Mouse (Mus musculus): Measurements from ENCODE around the gene Hs6st1.

Hs6st1 gene

DNA sequence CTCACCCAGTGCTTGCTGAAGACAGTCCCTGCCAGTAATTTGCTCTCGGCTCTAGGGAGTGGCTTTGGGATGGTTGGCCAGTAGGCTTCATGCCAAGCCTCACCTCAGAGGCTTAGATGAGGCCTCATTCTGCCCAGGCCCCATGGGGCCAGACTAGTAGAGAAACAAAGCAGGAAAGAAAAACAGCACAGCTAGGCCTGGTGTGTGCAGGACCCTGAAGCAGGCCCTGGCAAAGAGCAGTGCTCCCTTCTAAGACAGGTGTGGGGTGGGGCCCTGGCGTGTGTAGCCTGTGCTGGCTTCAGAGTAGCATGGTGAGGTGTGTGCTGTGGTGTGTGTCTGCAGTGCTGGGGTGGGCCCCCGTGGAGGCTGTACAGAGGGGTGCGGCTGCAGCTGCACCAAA is 20.2 kb downstream of the Hs6st1 start:
- peak; percentile 49 for DNase-seq

DNA sequence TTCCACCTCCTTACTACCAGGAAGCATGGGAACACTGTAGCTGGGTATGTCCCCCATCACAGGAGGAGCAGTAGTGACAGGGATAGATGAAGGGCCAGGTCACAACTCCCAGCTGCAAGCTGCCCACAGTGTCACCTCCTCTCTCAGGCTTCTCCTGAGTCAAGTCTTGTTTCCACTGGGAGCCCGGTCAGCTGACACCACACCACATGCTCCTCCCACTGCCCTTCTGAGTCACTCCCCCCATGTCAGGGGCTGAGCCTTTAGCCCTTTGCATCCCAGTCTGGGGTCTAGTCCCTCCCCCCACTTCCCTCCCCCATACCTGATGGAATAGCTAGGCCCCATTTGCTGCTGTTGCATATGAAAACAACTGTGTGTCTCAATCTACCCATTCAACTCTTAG is 21.3 kb downstream of the Hs6st1 start:
- DNase-seq: peak; percentile 74

DNA sequence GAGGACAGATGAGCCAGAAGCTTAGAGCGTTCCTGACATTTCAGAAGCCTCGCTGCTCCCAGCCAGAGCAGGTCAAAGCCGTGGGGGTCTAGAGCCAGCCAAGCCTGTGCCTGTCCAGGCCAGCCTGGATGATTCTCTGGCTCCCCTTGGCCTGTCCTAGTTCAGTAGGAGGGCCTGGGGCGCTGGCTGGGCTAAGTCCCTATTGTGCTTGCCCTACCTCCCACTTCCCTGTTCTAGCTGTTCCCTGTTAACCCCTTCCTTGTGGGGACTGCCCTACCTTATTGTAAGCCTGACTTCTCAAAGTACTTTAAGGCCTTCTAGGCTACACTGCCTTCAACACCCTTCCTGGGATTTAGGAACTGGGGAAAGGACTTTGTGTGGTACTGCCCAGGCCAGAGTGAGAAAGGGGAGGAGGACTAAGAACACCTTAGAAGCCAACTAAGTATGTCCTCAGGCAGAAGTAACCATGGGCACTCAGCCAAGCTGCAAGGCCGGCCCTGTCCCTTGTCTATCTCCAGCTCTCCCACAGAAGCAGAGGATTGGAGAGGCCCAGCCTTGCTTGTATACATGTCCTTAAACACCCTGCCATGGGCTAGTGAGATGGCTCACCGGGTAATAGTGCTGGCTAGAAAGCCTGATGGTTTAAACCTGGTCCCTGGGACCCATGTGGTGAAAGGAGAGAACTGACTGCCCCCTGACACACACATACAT is 22.0 kb downstream of the Hs6st1 start:
- DNase-seq: peak; percentile 61

DNA sequence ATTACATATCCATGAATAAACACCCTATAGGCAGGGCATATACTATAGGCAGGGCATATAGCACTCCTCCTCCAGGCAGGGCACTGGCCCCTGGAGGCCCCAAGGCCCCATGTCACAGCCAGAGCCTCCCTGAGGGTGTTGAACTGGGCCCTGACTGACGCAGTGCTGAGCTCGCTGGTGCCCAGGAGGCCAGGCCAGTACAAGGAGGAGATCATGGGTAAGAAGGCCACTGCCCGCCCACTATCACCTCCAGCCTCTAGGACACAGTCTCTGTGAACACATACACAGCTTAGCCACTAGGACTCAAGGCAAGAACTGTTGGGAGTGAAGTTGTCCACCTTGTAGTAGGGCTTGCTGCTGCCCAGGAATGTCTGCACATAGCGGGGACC is 22.5 kb downstream of the Hs6st1 start:
- peak; percentile 82 for DNase-seq

DNA sequence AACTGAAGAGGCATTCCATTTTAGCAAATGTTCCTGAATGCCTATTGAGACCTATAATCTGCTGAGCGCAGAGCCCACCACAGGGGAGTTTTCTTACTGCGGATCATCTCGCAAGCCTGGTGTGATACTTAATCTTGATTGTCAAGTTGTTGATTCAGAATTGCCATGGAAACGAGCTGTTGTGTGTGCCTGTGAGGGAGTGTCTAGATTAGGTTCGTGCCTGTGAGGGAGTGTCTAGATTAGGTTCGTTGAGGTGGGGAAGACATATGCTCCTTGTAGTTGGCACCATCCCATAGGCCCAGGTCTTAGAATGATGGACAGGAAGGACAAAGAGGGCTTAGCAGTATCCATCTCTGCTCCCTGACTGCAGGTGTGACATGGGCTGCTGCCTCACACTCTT is 23.0 kb downstream of the Hs6st1 start:
- peak; percentile 82 for DNase-seq

DNA sequence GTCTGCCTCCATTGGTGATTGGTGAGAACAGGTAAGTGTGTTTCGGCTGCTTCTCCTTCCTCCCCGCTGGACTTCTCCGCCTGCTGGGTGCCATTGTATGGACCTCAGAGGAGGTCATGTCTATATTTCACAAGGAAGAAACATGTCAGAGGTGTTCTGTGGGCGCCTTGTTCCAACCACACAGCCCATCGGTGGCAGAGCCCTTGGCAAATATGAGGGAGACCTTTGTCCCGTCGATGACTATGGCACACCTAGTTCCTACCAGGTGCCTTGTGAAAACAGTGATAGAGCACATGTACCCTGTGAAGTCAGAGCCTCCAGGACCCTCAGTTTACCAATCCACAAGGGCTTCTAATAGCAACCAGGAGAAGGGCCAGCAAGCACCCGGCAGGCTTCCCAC is 25.5 kb downstream of the Hs6st1 start:
- DNase-seq: no peak

DNA sequence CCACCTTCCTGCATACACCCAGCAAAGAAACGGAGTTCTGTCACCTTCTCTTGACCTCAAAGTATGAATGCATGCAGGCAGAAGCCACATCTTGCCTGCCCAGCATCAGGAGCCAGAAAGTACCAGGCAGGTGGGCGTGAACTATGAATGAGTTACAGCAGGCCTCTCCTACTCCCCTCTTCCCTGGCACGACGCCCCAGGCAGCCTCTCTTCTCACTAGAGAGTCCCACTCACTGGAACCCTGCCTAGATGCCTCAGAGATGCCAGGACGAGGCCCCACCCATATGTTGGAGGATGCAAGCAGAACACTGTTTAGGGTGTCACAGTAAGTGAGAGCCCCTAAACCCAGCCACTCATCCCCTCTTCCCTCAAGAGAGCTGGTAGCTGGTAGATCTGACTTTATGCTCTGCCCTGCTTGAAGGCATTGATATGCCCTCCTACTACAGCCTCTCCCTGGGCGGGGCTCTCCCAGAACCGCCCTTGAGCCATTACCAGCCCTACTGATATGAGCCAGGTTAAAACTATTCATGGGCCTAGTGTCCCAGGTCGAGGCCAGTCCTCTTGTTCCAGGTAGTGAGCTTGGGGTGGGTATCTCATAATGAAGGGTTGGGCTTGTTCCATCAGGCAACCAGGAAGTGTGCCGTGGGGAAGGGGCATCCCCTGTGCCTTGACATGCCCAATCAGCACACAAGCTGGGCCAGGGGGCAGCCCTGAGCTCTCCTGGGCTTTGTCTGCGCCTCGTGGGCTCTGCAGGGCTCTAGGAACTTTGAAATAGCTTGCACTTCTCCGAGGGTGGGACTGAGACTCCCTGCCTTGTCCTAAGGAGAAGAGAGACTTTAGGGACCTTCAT is 27.4 kb downstream of the Hs6st1 start:
- peak; percentile 90 for DNase-seq

DNA sequence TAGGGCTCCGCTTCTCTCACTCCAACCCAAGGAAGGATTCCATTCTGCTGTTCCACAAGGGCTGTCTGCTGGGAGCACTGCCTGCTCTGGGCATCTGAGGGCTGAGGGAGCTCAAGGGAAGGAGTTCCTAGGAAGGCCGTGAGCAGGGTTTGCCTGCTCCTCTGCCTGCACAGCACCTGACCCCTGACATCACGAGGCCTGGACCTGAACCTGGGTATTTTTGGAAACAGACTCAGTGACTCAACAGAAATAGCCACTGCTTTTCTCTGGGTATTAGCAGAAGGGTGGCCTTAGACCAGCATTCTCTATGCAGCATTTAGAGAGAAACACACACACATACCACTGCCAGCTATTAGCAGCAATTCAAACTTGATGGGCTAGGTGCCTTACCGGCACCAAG is 30.2 kb downstream of the Hs6st1 start:
- no peak for DNase-seq

DNA sequence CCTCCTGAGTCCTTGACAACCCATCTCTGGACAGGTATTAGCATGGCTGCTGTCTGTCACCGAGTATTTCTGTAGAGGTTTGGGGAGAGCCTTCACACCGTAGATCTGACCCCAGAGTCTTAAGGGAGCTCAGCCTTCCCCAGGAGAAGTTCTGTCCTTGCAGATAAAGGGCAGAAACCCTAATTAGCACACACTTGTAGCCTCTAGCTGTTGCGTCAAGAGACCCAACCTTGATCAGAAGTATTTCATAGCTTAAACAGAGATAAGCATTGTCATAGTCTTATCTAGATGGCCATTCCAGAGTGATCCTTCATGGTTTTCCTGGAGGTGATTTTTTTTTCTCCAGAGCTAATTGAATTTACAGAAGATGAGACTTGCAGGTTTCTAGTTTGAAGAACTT is 32.2 kb downstream of the Hs6st1 start:
- DNase-seq: no peak

DNA sequence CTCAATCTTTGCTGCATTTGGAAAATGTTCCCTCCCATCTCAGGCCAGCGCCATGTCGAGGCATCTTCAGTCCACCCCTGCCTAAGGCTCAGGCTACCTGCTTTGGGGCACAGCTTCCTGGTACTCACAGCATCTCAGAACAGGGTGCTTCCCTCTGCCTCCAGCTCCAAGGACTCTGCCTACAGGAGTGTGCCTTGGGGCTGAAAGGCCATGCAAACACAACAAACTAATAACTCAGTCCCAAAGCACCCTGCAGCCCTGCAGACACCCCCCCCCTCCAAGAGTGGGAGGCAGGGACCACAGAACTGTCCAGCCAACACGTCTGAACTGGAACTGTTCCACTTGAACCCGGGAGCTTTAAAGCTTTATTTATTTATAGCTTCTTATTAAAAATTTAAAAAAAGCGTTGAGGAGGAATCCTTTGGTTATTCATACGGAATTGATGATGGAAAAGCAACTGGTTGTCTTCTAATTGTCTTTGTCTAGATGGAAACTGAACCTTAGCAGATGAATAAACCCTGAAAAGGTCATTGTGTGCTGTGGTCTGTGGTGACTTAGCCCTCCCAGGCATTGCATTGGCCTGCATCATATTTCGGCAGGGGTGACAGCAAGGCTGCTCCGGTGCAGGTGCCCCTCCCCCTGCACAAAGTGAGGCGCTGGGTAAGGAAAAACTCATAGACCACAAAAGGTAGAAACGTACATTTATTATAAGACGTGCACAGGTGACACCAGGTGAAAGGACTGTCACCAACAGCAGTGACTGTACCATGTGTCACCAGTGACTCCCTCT is 37.9 kb downstream of the Hs6st1 start:
- DNase-seq: no peak

DNA sequence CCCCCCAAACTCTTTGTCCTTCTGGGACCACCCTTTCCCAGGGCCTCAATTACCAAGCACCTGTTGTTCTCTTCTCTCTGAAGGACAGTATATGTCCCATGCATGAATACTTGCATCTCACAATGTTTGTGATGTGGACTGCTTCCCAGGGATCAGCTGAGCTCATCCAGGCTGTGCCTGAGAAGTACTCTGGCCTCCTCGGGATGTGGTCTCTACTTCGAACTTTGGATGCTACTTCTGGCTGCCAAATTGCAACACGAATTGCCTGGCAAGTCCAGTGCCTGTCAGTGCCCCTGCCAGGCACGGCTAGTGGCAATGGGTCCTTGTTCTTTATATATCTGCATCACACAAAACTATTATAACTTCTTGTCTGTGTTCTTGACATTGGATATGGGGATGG is 41.8 kb downstream of the Hs6st1 start:
- DNase-seq: no peak

DNA sequence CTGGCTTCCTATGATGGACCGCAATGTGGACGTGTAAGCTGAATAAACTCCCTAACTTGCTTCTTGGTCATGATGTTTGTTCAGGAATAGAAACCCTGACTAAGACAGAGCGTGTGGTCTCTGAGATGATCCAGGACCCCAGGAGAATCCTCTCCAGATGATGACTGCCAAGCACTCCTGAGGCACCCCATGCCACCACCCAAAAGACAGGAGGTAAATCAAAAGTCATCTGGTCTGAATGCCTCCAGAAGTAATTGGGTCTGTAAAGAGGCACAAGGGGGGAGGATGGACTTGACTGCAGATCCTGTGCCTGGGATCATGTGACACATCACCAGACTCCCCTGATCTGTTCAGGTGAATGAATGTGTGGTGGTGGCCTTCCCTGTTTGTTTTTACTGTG is 44.5 kb downstream of the Hs6st1 start:
- no peak for DNase-seq

DNA sequence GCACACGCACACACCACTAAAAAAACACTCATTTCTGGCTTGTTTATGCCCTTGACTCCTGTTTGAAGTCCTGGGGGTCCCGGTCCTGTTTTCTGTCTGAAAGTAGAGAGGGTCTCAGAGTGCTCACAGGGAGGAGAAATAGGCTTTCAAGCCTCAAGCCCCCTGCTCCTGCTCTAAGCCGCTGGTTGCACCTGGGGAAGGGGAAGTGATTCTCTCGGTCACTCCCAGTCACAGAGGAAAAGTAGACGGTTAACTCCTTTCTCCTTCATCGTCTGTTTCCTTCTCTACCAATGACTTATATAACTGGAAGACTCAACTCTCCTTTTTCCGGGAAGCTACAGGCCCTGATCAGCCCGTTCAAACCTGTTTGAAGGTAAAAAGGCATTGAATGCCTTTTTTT is 45.5 kb downstream of the Hs6st1 start:
- no peak for DNase-seq

DNA sequence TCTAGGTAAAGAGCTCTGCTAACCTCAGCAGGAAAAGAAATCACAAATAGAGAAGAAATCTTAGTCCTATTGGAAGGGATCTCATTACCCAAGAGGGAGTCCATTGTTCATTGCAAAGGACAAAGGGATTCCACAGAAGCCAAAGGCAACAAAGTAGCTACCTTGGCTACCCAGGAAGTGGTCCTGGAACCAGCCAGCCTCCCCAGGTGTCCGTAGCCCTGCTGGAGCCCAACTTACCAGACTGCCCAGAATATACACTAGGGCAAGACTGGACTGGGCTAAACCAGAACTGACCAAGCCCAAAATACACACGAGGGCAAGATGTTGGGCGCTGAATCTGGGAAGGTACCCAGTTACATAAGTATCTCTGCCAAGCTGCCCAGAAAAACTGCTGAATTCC is 46.6 kb downstream of the Hs6st1 start:
- no peak for DNase-seq

DNA sequence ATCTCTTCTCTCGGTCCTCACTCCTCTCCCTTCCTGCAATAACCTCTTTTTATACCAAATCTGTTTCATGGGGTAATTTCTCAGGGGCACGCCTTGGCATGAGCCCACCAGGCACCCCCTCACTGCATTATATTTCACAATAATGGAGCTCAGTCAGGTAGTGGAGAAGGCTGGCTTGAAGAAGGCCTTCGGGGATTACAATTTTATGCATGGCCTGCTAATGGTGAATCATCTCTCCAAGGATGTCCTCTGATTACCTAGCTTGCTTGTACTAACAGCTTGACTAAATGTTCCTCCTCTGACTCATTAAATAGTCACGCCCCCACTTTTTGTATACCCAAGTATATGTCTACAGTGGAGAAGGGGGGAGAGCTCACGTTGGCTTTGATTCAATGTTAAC is 48.3 kb downstream of the Hs6st1 start:
- DNase-seq: no peak

DNA sequence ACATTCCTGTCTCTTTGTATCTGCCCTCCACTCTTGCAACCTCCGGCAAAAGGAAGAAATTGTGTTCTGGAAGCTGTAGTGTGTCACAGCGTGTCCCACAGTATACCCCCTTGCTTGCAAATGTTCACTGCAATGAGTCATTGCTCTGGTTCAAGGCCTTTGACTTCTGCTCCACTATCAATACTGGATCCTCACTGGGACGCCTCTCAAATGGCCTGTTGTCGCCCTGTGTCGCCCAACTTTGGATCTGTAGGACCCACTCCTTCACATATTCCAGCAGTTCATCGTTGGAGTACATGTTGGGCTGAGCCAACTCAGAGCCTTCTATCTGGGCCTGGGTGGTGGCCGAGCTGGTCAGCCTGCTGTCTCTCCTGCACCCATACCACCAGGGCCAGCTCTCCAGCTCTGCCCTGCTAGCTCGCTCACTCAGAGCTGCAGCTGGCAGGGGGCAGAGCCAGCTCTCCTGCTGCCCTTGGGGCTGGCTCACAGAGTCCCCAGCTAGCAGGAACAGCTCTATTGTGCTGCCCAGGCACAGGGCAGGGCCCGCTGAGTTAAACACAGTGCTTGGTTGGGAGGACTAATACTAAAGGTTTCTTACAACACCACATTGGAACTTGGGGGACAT is 50.0 kb downstream of the Hs6st1 start:
- no peak for DNase-seq

DNA sequence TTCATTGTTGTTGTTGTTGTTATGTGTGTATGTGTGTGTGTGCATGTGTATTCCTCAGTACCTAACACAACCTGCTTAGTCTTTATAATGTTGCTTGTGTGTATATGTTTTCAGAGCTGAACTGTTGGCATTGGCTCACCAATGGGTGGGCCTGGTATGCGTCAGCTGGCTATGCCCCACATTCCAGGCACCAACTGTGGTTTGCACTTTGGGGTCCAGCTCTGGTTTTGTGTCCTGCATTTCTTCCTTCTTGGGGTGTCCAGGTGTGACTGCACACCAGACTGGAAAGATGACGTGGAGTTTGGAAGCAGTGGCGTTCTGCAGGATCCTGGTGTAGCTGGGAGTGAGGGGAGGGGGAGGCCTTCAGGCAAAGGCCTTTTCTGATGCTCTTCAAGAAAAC is 50.8 kb downstream of the Hs6st1 start:
- DNase-seq: no peak

DNA sequence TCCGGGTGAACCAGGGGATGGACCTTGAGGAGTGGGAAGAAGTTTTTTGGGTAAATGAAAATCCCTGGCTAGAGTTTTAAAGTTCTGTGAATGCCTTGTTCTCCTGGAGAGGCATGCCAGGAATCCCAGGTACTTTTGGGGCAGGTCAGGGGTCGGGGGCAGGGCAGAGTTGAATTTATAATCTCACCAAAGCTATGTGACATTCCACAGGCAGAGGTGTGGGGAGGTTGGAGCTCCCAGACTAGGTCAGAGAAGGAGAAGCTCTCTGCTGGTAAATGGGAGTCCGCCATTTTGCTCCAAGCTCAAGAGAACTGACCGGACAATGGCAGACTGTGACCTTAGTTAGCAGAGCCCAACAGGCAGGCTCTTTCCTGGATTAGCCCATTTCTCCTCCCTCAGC is 51.2 kb downstream of the Hs6st1 start:
- no peak for DNase-seq

DNA sequence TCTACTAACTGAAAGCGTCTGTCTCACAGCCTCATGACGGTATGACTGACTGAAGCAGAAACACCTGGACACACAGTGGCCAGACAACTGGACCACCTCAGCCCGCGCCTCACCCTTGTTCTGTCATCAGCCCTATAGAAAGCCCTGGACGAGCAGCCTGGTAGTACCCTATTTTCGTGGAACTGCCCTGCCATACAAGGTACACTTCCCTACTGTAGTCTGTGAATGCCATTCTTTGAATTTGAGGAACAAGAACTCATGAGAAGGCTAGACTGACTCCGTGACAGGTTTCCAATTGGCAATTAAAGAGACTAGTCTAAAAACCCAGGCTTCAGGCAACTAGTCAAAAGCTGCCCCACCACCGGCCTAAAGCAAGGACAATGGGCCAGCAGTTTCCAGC is 53.0 kb downstream of the Hs6st1 start:
- DNase-seq: no peak

DNA sequence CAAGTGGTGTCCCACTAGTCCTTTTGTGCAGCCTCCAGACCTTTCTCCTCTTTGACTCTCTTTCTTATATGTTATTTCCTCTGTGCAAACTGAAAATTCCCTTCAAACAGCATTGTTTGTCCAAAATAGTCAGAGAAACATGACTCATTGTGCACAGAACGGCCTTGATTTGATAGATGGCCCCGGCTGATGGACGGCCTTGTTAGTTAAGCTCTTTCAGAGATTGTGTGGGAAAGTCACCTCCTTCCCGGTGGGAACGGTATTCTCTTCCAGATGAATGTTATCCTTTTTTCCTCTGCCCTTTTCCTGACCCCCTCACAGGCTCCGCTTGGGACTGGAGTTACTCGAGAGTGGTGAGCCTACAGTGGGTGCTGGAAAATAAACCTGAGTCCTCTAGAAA is 56.9 kb downstream of the Hs6st1 start:
- DNase-seq: no peak

DNA sequence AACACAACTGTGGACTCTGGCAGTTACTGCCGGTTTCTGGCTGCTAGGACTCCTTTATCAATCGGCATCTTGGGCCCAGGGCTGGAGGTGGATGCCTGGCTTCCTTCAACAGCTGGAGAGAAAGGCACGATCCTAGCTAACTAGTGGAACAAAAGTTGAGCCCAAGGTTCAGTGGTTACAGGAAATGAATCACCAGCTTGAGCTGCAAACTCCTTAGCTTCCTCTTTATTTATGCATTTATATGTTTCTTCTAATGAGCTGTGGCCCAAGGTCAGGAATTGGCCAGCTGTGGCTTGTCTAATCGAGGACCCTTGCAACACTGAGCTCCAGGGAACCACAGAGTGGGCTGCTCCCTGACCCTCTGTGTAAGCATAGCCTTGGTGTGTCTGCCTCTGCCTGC is 60.9 kb downstream of the Hs6st1 start:
- no peak for DNase-seq

DNA sequence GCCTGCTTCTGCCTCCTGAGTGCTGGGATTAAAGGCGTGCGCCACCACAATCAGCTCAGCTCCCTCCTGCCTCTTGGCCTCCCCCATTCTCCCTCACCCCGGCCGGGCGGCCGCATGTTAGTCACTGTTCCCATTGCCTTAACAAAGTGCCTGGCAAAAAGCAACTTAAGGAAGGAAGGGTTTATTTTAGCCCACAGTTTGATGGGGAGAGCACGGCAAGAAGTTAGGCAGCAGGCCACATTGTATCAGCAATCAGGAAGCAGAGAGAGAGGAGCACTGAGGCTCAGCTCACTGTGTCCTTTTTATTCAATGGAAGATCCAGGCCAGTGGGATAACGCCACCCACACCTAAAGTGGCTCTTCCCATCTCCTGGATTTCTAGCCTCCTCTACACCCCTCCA is 61.7 kb downstream of the Hs6st1 start:
- DNase-seq: no peak

DNA sequence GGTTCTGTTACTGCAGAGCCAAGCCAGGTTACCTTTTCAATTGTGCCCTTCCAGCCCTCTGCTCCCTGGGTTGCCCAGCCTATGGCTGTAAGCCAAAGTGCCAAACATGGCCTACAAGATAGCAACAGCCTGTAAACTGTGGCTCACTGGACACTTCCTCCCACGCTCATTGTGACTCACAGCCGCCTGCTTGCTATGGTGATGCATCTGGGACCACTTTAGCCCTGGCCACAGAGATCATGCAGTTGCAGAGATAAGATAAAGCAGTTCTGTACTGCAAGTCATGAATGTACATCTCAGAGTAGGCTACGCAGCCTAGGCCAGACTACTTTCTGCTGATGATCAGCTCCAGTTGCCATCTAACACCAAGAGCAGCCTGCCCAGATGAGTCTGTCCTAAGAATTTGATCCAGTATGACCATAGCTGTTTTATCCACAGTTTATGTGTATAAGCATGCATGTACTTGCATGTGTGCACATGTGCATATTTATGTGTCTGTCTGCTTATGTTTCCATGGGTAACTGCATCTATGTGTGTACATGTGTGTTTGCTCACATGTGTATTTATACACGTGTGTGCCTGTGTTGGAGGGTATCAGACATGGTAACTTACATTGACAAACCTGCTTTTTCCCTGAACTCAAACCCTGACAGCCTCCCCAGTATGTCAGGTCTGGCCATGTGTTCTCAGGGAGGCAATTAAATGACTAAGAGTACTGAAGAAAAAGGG is 62.3 kb downstream of the Hs6st1 start:
- DNase-seq: peak; percentile 79

Data from liver (tissue).